In the genomic region with DNA sequence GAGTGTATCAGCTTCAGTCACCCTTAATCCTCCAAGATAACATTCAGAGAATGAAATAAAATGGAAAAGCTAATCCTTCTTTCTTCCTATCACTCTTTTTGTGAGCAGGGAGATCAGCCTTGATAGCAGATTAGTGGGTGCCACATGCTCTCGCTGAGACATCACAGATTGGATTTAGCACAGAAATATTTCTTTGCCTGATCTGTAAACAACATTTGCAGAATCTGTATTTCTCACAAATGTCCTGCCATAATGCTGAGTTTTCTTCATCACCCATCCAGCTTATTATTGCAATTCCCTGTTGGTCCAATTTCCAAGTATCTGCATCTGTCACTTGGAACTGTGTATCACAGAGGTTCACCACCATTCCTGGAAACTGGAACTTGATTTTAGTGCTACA, we compare ENCODE assay signal across 9 mouse cellular contexts.
"Had no signal": no experiment of that assay in that cellular context is flagged by ENCODE, and none has a peak within 500 bp of the region (broad histone marks: within the 10 kb centered on the region; RNA-seq: fewer than 3 reads in every experiment).

No protein-coding gene starts in this region.

- H3K9me3 ChIP-seq: limb, embryonic 13.5 days; midbrain, embryonic 13.5 days; stomach, embryonic 15.5 days had no signal

- H3K4me1 ChIP-seq: limb, embryonic 13.5 days; midbrain, embryonic 13.5 days; stomach, embryonic 15.5 days had no signal

- H3K9ac ChIP-seq: limb, embryonic 13.5 days; liver, embryonic 14.5 days; midbrain, embryonic 13.5 days; stomach, embryonic 15.5 days had no signal

- ATAC-seq: intestine, postnatal 0 days; midbrain, embryonic 13.5 days had no signal

- H3K27me3 ChIP-seq: limb, embryonic 13.5 days; midbrain, embryonic 13.5 days; stomach, embryonic 15.5 days had no signal

- DNase-seq: kidney, adult 8-10 months; kidney, postnatal 25 days; left cerebral cortex, postnatal 4 days; lung, adult 18-20 months had no signal

- H3K4me3 ChIP-seq: limb, embryonic 13.5 days; midbrain, embryonic 13.5 days; stomach, embryonic 15.5 days had no signal

- H3K36me3 ChIP-seq: limb, embryonic 13.5 days; midbrain, embryonic 13.5 days; stomach, embryonic 15.5 days had no signal

- H3K4me2 ChIP-seq: limb, embryonic 13.5 days; midbrain, embryonic 13.5 days; stomach, embryonic 15.5 days had no signal

- H3K27ac ChIP-seq: limb, embryonic 13.5 days; liver, embryonic 14.5 days; midbrain, embryonic 13.5 days; stomach, embryonic 15.5 days had no signal
